Mouse (Mus musculus): Measurements from ENCODE around the gene Tbcel.

Gene Tbcel

DNA sequence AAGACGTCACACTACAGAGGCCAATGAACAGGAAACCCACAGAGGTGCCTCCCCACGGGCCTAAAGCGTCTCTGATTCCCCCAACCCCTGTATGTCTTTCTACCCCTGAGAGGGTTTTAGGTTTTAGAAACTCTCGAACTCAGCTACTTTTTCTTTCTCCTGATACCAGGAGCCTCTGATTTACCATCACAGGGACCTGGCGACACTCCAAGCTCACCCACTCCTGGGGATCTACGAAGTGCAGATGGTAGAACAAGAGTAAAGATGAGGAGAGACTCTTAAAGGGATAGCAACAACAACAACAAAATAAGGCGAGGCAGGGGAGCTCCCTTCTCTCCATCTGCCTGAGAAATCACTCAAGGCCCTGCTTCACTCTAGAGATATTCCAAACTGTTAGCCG lies 120.6 kb downstream of the Tbcel start:
- no peak for DNase-seq (ENCODE audit: low read depth, low spot score)

DNA sequence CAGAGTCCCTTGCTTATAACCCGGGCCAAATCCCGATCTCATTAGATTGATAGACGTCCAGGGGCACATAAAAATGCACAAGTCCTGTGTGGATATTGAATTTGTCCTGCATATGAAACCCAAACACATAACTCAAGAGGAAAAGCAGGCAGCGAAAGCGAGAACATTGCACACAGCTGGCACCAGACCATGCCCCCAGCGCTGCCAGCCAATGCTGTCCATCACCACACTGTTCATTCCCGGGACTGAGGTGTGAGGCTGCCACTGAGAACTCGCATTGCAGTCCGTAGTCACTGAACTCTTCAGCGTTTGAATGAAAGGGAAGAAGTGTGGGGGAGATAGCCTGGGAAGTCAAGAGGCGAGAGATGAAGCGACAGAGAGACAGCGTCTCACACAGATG lies 122.0 kb downstream of the Tbcel start:
- no peak for DNase-seq (ENCODE audit: low read depth, low spot score)

DNA sequence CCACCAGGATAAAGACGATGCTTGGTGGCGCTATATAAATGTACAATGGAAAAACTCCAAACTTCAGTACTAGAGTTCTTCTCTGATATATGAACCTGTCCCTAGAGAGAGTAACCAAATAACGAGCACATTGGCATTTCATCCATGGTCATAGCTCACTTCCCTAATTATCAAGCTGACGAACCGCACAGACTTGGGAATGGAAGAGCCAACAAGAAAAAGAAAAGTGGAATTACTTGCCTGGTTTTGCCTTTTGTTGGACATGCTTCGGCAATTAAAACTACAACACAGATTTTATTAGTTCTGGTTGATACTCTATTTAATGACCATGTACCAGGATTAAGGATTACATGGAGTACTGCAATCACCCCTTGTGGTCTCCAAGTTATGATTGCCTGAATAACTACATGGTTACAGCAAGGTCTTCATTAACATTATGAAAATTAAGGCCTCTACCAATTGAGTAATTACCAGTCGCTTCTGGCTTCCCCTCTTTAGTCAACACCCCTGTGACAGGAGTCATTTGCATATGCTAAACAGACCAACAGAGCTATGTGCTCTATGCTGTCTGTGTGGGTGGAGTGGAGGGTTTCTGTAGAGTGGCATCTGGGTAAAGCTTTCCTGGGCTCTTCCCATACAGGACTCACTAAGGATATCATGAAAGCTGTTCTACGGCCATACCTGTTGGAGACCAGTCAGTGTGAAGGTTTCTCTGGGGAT lies 124.8 kb downstream of the Tbcel start:
- no peak for DNase-seq (ENCODE audit: low read depth, low spot score)

DNA sequence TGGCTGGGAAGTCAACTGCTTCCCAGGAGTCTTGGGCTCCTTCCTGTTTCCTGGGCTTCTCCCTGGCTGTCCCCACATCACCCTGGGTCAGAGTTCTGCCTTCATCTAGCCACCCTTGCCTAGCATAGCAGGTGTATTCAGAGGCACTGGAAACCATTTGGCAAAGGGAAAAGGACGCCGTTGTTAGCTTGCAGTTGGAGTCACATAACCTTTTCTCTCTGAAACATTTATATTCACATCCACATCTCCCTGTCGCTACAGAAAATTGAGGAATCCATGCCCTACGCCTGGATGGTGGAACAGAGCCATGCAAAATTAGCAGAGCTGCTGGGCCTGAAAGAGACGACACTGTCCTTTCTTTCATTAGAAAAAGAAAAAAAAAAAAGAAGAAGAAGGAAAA lies 125.5 kb downstream of the Tbcel start:
- DNase-seq (ENCODE audit: low read depth, low spot score) = no peak

DNA sequence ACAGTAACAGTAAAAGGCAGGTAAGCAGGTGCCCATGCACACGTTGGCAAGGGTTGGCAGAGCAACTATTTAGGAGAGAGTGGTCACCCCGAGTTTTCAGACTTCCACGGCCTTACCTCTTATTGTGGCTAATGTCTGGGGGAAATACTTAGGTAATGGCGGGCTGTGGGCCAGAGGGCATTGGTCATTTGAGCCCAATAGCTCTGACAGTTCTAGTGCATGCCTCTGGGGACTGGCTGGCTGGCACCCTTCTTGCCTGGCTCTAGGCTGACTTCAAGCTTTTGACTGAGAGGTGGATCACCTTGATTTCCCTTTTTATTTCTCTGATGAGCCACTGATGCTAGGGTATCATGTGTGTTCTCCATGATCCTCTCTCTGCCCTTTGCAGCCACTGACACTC lies 129.5 kb downstream of the Tbcel start:
- DNase-seq (ENCODE audit: low read depth, low spot score) = no peak

DNA sequence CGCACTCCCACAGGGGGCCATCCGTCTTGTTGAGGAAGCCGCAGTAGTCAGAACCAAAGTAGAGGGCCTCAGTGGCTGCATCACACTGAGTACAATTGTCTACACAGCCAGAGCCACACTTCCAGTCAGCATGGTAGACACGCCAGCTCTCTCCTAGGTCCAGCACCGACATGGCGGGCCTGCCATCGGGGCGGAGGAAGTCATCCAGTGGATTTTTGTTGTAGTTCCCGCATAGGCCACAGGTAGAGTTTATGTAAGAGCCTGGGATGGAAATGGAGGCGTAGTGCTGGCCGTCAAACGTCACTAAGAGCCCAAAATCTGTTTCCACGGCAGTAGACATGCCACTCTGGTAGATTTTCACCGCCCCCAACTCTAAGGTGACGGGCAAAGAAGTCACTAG lies 130.0 kb downstream of the Tbcel start:
- no peak for DNase-seq (ENCODE audit: low read depth, low spot score)

DNA sequence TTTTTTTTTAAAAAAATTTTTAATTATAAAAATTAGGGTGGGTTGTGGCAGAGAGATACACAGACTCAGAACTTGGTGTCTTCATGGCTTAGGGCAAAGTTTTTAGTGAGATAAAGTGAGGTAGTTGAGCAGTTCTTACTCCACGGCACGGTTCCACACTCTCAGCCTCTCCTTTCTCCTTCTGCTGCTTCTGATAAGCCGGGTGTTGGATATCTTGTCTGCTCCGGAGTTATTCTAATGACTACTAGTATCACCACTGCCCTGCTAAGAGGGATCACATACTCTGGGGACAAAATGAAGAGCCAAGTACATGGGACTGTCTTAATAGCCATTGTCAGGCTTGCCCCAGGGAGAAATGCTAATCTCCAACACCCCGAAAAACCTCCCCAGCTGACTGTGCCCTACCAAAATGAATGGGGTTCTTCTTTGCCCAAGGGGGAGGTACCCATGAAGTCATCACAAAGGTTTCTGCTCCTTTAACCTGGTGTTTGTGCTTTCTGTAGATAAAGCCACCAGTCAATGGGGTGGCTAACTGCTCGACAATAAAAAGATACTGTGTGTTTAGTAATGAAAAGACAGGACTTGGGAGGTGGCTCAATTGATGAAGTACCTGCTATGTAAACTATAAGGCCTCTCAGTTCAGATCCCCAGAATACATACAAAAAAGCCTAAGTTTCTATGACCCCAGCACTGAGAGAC lies 135.8 kb downstream of the Tbcel start:
- no peak for DNase-seq (ENCODE audit: low read depth, low spot score)

Measured in 3T3-L1 (cell line).